Mouse (Mus musculus): ENCODE data around the gene Nek7. TPM values are rescaled to one million over a fixed set of nuclear protein-coding genes. Genes with fewer than 3 reads are reported as not detected.

The Nek7 gene
- total RNA-seq, 2 experiments from 2014 or later: 10.2 to 11.5 TPM

Other genes starting within 250 kb of the Nek7 start
- gene Lhx9, start 228.4 kb upstream of the Nek7 start, total RNA-seq (2021): 1 to 10 TPM; 1.8 to 4.9 TPM
- 10 to 100 TPM; 14.7 to 17.2 TPM for gene 2310009B15Rik, start 236.7 kb upstream of the Nek7 start, total RNA-seq (2021)